Mouse (Mus musculus): Measurements from ENCODE around the gene Casr. TPM values are rescaled to one million over a fixed set of nuclear protein-coding genes. Genes with fewer than 3 reads are reported as not detected.
A peak's percentile ranks its signal among the peaks of the same experiment; 100 is the strongest.

Gene Casr
- polyA plus RNA-seq (2015; fragmentation: Nextera tagmentation; extraction: Ambion mirVana), result 0.06 and 0.10 TPM in 2 replicates

DNA sequence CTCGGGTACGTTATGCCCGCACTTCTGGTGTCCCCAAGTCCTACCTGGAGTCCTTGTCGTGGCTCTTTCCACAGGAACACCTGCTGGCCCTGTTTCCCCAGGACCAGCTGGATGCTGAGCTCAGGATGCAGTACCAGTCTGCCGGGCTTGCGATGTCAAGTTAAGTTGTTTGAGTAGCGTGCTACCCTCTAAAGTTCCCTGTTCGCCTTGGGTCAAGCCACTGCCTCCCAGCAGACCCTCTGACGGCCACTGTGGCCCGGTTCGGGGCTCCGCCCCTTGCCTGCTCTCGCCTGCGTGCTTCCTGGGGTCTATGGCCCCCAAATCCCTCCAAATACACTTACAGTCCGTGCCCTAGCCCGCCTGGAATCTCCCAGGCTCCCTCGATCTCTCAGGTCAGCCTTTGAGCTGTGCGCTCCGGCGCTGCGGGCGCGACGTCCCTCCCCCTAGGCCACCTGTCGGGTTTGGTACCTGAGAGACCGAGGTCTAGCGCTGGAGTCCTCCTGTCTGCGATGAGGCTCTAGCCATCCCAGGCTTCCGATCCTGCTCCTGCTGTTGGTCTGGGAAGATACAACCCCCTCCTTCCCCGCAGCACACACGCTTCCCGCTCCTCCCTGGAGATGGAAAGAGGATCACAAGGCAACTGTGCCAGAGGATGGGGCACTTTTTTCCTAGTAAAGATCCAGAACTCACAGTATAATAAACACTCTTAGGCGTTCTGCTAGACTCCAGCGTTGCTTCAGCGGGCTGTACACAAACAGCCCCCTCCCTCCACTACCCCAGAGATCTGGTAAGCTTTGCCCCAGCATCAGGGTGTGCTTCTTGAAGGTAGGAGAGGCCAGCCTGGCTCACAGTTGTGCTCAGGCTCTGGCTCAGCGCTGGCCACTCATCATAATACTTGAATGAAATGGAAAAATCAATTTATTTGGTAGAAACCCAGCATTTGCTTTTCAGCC lies at the start of gene Casr:
Casr (minus strand) TSS at position 756 of the 953 bp plus-strand sequence.
- Histone ChIP-seq H3K4me3 (replicated peaks) (peak within 1 kb of the TSS; percentile 24), H3K9ac (no peak within 1 kb of the TSS), H3K27ac (no peak within 1 kb of the TSS), H3K36me3 (no peaks in the 10 kb centered on the region), H3K9me3 (no peaks in the 10 kb centered on the region), H3K27me3 (replicated peaks) (peaks cover 9% of the 10 kb centered on the region), H3K4me2 (replicated peaks) (peak within 1 kb of the TSS; percentile 67), H3K4me1 (replicated peaks) (0 out of 2 replicates have a peak, but pooled peaks cover 5% of the 10 kb centered on the region)
- 2% methylated on average over 36 of the region's 36 CpGs for WGBS
- 0 out of 2 replicates have a peak, but pooled peaks have one; percentile 53 for ATAC-seq

GRCm38 (mm10) chr16:36602632-36603031 lies 40.7 kb upstream of the Casr start:
- no peak overlapping the region for H3K9ac ChIP-seq
- no peak for ATAC-seq
- H3K27me3 ChIP-seq (replicated peaks), result no peaks in the 10 kb centered on the region
- H3K4me1 ChIP-seq (replicated peaks), result no peaks in the 10 kb centered on the region
- 87% methylated on average over 3 of the region's 3 CpGs for WGBS
- no peaks in the 10 kb centered on the region for H3K36me3 ChIP-seq
- no peaks in the 10 kb centered on the region for H3K9me3 ChIP-seq
- H3K4me2 ChIP-seq (replicated peaks), result no peak overlapping the region
- H3K27ac ChIP-seq, result no peak overlapping the region
- no peak overlapping the region for H3K4me3 ChIP-seq (replicated peaks)

DNA sequence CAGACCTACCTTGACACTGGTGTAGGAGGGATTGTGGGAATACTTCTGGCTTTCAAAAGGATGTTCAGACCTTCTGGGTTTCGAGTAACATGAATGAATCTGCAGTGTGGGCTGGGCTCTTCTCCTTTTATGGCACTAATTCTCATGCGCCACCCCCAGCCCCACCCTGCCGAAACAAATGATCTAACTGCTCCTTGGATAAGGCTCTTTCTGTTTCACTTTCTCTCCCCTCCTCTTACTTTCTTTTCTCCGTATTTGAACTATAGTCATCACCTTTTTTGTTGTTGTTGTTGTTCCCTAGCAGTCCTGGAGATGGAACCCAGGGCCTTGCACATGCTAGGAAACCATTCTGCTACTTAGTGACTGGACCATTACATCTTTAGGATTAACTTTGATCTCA lies 36.3 kb upstream of the Casr start:
- Histone ChIP-seq H3K9ac (no peak overlapping the region), H3K27me3 (replicated peaks) (no peaks in the 10 kb centered on the region), H3K4me2 (replicated peaks) (no peak overlapping the region; the same call in 1 of the 2 replicates), H3K4me1 (replicated peaks) (no peaks in the 10 kb centered on the region), H3K27ac (no peak overlapping the region), H3K36me3 (no peaks in the 10 kb centered on the region), H3K9me3 (no peaks in the 10 kb centered on the region), H3K4me3 (replicated peaks) (no peak overlapping the region)
- WGBS, result 50% methylated on average over 4 of the region's 4 CpGs
- peak; percentile 62; the same call in 1 of the 2 replicates for ATAC-seq

GRCm38 (mm10) chr16:36596671-36597410 lies 34.9 kb upstream of the Casr start:
- ATAC-seq, result no peak
- no peaks in the 10 kb centered on the region for H3K36me3 ChIP-seq
- no peak overlapping the region for H3K4me2 ChIP-seq (replicated peaks)
- 91% methylated on average over 10 of the region's 10 CpGs for WGBS
- H3K4me1 ChIP-seq (replicated peaks), result no peaks in the 10 kb centered on the region
- no peak overlapping the region for H3K9ac ChIP-seq
- H3K27ac ChIP-seq, result no peak overlapping the region
- no peak overlapping the region for H3K4me3 ChIP-seq (replicated peaks)
- H3K9me3 ChIP-seq, result no peaks in the 10 kb centered on the region
- H3K27me3 ChIP-seq (replicated peaks), result no peaks in the 10 kb centered on the region

- Histone ChIP-seq H3K9ac (no peak overlapping the region), H3K4me3 (replicated peaks) (no peak overlapping the region), H3K4me2 (replicated peaks) (no peak overlapping the region), H3K4me1 (replicated peaks) (no peaks in the 10 kb centered on the region), H3K36me3 (no peaks in the 10 kb centered on the region), H3K27me3 (replicated peaks) (no peaks in the 10 kb centered on the region), H3K9me3 (no peaks in the 10 kb centered on the region), H3K27ac (no peak overlapping the region)
- ATAC-seq, result no peak
- 87% methylated on average over 1 of the region's 1 CpGs for WGBS
Measured at GRCm38 (mm10) chr16:36589898-36590297, 28.0 kb upstream of the Casr start.

- H3K27me3 ChIP-seq (replicated peaks), result no peaks in the 10 kb centered on the region
- no peaks in the 10 kb centered on the region for H3K9me3 ChIP-seq
- H3K4me1 ChIP-seq (replicated peaks), result no peaks in the 10 kb centered on the region
- 71% methylated on average over 4 of the region's 4 CpGs for WGBS
- no peaks in the 10 kb centered on the region for H3K36me3 ChIP-seq
- H3K9ac ChIP-seq, result no peak overlapping the region
- ATAC-seq, result no peak
- no peak overlapping the region for H3K27ac ChIP-seq
- no peak overlapping the region for H3K4me3 ChIP-seq (replicated peaks)
- H3K4me2 ChIP-seq (replicated peaks), result no peak overlapping the region
Measured at GRCm38 (mm10) chr16:36587971-36588370, 26.0 kb upstream of the Casr start.

GRCm38 (mm10) chr16:36582073-36582472 lies 20.1 kb upstream of the Casr start:
- ATAC-seq, result no peak
- Histone ChIP-seq H3K27ac (no peak overlapping the region), H3K27me3 (replicated peaks) (no peaks in the 10 kb centered on the region), H3K9ac (no peak overlapping the region), H3K36me3 (no peaks in the 10 kb centered on the region), H3K9me3 (no peaks in the 10 kb centered on the region), H3K4me3 (replicated peaks) (no peak overlapping the region), H3K4me2 (replicated peaks) (no peak overlapping the region), H3K4me1 (replicated peaks) (no peaks in the 10 kb centered on the region)
- 61% methylated on average over 3 of the region's 3 CpGs for WGBS

- Histone ChIP-seq H3K9ac (no peak overlapping the region), H3K4me3 (replicated peaks) (no peak overlapping the region), H3K27ac (no peak overlapping the region), H3K9me3 (no peaks in the 10 kb centered on the region), H3K27me3 (replicated peaks) (no peaks in the 10 kb centered on the region), H3K4me2 (replicated peaks) (no peak overlapping the region), H3K36me3 (no peaks in the 10 kb centered on the region), H3K4me1 (replicated peaks) (no peaks in the 10 kb centered on the region)
- 62% methylated on average over 8 of the region's 8 CpGs for WGBS
- ATAC-seq, result no peak
Measured at GRCm38 (mm10) chr16:36571942-36572341, 10.0 kb upstream of the Casr start.

GRCm38 (mm10) chr16:36559573-36559972 lies 2.4 kb downstream of the Casr start:
- no peaks in the 10 kb centered on the region for H3K9me3 ChIP-seq
- H3K36me3 ChIP-seq, result no peaks in the 10 kb centered on the region
- 75% methylated on average over 6 of the region's 6 CpGs for WGBS
- ATAC-seq, result no peak
- H3K4me3 ChIP-seq (replicated peaks), result no peak overlapping the region
- H3K4me2 ChIP-seq (replicated peaks), result no peak overlapping the region
- peaks cover 9% of the 10 kb centered on the region for H3K27me3 ChIP-seq (replicated peaks)
- H3K9ac ChIP-seq, result no peak overlapping the region
- 0 out of 2 replicates have a peak, but pooled peaks cover 5% of the 10 kb centered on the region for H3K4me1 ChIP-seq (replicated peaks)
- H3K27ac ChIP-seq, result no peak overlapping the region

GRCm38 (mm10) chr16:36555672-36556165 lies 6.2 kb downstream of the Casr start:
- H3K27me3 ChIP-seq (replicated peaks), result no peaks in the 10 kb centered on the region; the same call in 1 of the 2 replicates
- no peak overlapping the region for H3K27ac ChIP-seq
- WGBS, result 74% methylated on average over 10 of the region's 10 CpGs
- no peaks in the 10 kb centered on the region for H3K4me1 ChIP-seq (replicated peaks)
- H3K4me2 ChIP-seq (replicated peaks), result no peak overlapping the region
- no peak overlapping the region for H3K9ac ChIP-seq
- no peaks in the 10 kb centered on the region for H3K9me3 ChIP-seq
- no peaks in the 10 kb centered on the region for H3K36me3 ChIP-seq
- ATAC-seq, result no peak
- H3K4me3 ChIP-seq (replicated peaks), result no peak overlapping the region

DNA sequence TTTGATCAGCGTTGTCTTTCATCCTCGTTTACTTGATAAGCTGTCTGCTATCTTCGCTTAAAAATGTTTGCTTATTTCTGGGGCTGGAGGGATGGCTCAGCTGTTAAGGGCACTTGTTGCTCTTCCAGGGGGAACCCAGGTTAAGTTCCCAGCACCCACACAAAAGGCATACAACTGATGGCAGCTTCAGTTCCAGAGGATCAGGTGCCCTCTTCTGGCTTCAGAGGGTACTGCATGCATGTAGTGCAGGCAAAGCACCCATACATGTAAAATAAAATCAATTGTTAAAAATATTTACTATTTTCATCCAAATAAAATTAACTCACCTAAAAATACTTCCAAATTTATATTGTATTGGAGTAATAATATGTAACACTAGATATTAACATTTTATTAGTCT lies 8.3 kb downstream of the Casr start:
- no peak overlapping the region for H3K9ac ChIP-seq
- H3K4me3 ChIP-seq (replicated peaks), result no peak overlapping the region
- no peaks in the 10 kb centered on the region for H3K36me3 ChIP-seq
- no peaks in the 10 kb centered on the region for H3K4me1 ChIP-seq (replicated peaks)
- 95% methylated on average over 3 of the region's 3 CpGs for WGBS
- no peak overlapping the region for H3K4me2 ChIP-seq (replicated peaks)
- H3K27me3 ChIP-seq (replicated peaks), result no peaks in the 10 kb centered on the region
- no peak for ATAC-seq
- no peaks in the 10 kb centered on the region for H3K9me3 ChIP-seq
- H3K27ac ChIP-seq, result no peak overlapping the region

DNA sequence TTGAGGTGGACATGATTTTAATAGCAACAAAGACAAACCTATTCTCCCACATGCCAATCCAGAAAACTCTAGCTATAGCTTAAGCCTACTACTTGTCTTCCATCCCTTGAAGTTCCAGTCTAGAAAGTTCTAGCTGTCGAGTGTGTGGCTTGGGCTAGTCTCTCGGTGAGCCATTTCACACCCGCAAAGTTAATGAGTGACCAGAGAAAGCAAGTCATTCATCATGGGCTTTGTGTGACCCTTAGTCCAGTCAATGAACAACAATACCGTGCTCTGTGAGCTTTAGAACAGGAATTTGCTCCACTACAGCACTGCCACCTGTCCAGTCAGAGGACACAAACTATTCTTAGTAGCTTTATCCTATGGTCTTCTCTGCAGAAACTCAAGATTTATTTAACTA lies 16.6 kb downstream of the Casr start:
- H3K36me3 ChIP-seq, result no peaks in the 10 kb centered on the region
- H3K4me2 ChIP-seq (replicated peaks), result no peak overlapping the region
- H3K4me3 ChIP-seq (replicated peaks), result no peak overlapping the region
- H3K27me3 ChIP-seq (replicated peaks), result no peaks in the 10 kb centered on the region
- H3K4me1 ChIP-seq (replicated peaks), result no peaks in the 10 kb centered on the region
- H3K27ac ChIP-seq, result no peak overlapping the region
- 50% methylated on average over 4 of the region's 4 CpGs for WGBS
- peak; percentile 83 for ATAC-seq
- no peaks in the 10 kb centered on the region for H3K9me3 ChIP-seq
- no peak overlapping the region for H3K9ac ChIP-seq
